Mouse (Mus musculus) adipocyte (in vitro differentiated cells): ENCODE measurements around the gene Xpnpep3.
"Not testable (repeated sequence)": the region's sequence is repeated elsewhere in the genome, so short reads cannot be mapped to it uniquely, and the experiment has no call there.

Experiments
- DNase-seq: peaks from one replicate; pipeline ENCODE4 v3.0.0-alpha.2; 2016; ENCODE audit warnings: low spot score

The Xpnpep3 gene

GRCm38 (mm10) chr15:81405008-81405407 lies 5.1 kb downstream of the Xpnpep3 start:
- DNase-seq = no peak

GRCm38 (mm10) chr15:81408199-81408598 lies 8.3 kb downstream of the Xpnpep3 start, which contains the start of gene Dnajb7:
Gene Dnajb7 (minus strand): TSS chr15:81408299.
- no peak for DNase-seq

- DNase-seq = not testable (repeated sequence)
These were observed 16.9 kb downstream of the Xpnpep3 start for GRCm38 (mm10) chr15:81416763-81417310.

GRCm38 (mm10) chr15:81418065-81418464 lies 18.1 kb downstream of the Xpnpep3 start:
- no peak for DNase-seq

GRCm38 (mm10) chr15:81421454-81421853 lies 21.5 kb downstream of the Xpnpep3 start:
- DNase-seq = peak; percentile 35

- peak; percentile 76 for DNase-seq
These were observed 22.3 kb downstream of the Xpnpep3 start for GRCm38 (mm10) chr15:81422156-81422681.

- DNase-seq = no peak
These were observed 25.4 kb downstream of the Xpnpep3 start for GRCm38 (mm10) chr15:81425311-81425710.

GRCm38 (mm10) chr15:81427947-81428346 lies 28.0 kb downstream of the Xpnpep3 start:
- DNase-seq = no peak

- peak; percentile 57 for DNase-seq
These were observed 31.3 kb downstream of the Xpnpep3 start for GRCm38 (mm10) chr15:81431195-81431594.

- no peak for DNase-seq
These were observed 38.4 kb downstream of the Xpnpep3 start for GRCm38 (mm10) chr15:81438345-81438744.

GRCm38 (mm10) chr15:81439236-81439635 lies 39.3 kb downstream of the Xpnpep3 start:
- DNase-seq = no peak

- peak; percentile 82 for DNase-seq
These were observed 48.5 kb downstream of the Xpnpep3 start for GRCm38 (mm10) chr15:81448463-81448862.

- DNase-seq = no peak
These were observed 61.6 kb downstream of the Xpnpep3 start for GRCm38 (mm10) chr15:81461523-81461922.

- DNase-seq = no peak
These were observed 65.2 kb downstream of the Xpnpep3 start for GRCm38 (mm10) chr15:81465016-81465660.

- peak; percentile 97 for DNase-seq
These were observed 66.2 kb downstream of the Xpnpep3 start, which contains the start of gene Rbx1 for GRCm38 (mm10) chr15:81465901-81466737. Gene Rbx1 (plus strand): TSS chr15:81466296.

GRCm38 (mm10) chr15:81466738-81467113 lies 66.8 kb downstream of the Xpnpep3 start:
- DNase-seq = no peak

- no peak for DNase-seq
These were observed 70.8 kb downstream of the Xpnpep3 start for GRCm38 (mm10) chr15:81470735-81471134.

GRCm38 (mm10) chr15:81472256-81472655 lies 72.3 kb downstream of the Xpnpep3 start:
- DNase-seq = no peak

- DNase-seq = peak; percentile 23
These were observed 75.7 kb downstream of the Xpnpep3 start for GRCm38 (mm10) chr15:81475654-81476053.

GRCm38 (mm10) chr15:81476597-81476996 lies 76.7 kb downstream of the Xpnpep3 start:
- no peak for DNase-seq

- no peak for DNase-seq
These were observed 79.7 kb downstream of the Xpnpep3 start for GRCm38 (mm10) chr15:81479446-81480213.

- not testable (repeated sequence) for DNase-seq
These were observed 80.3 kb downstream of the Xpnpep3 start for GRCm38 (mm10) chr15:81480284-81480683.
